Mouse (Mus musculus): Measurements from ENCODE around the gene Tubb2a. TPM values are rescaled to one million over a fixed set of nuclear protein-coding genes. Genes with fewer than 3 reads are reported as not detected.

The Tubb2a gene
- polyA plus RNA-seq (2012; rRNA removed) (328 and 445 TPM in 2 replicates), polyA plus RNA-seq (2014; fragmentation: Nextera tagmentation; extraction: Ambion mirVana) (150 and 170 TPM in 2 replicates)

DNA sequence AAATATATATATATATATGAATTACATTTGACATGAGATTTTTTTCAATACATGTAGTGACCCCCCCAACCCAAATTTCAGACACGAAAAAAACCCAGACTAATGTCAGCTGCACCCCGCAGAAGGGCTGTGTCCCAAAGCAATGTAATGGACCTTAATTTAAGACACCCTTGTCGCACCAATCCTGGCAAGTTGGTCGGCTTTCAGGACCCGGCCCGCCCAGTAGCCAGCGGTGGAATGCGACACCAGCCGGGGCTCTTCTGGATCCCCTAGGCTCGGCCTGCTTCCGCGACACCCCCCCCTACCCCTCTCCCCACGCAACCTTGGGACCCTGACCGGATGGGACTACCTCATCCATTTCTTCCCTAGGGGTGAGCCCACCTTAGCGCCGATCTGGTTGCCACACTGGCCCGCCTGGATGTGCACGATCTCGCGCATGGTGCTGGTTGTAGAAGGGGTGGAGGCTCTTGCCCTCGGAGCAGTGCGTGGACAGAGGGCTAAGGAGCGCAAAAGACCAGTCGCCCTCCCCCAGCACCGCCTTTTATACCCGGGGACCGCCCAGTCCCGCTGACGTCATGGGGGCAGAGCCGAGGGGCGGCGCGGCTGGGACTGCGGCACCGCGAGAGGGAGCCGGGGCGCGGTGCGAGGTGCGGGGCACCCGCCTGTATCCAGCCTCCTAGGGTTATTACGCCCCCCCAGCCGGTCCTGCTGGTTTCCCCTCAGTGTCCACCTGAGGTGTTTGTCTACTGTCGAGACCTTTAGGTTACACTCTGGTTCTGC lies at the start of gene Tubb2a:
Gene Tubb2a (minus strand): TSS at position 516 of the 780 bp plus-strand sequence.
- Histone ChIP-seq H3K27me3 (ENCODE audit: control insufficient read depth, insufficient read depth, low read length) (no peaks in the 10 kb centered on the region), H3K9ac (ENCODE audit: low read depth, low read length, severe bottlenecking) (peak within 1 kb of the TSS; percentile 78), H3K4me1 (ENCODE audit: control insufficient read depth, insufficient read depth, low read length) (peaks cover 16% of the 10 kb centered on the region), H3K9me3 (ENCODE audit: control insufficient read depth, low read length) (no peaks in the 10 kb centered on the region), H3K36me3 (ENCODE audit: control insufficient read depth, insufficient read depth, low read length) (peaks cover 12% of the 10 kb centered on the region; the same call in 1 of the 2 replicates), H3K27ac (replicated peaks; ENCODE audit: low read depth, low read length) (0 out of 2 replicates have a peak within 1 kb of the TSS, but pooled peaks have one; percentile 22), H3K4me2 (replicated peaks; ENCODE audit: low read depth, low read length, severe bottlenecking) (peak within 1 kb of the TSS; percentile 79), H3K4me3 (replicated peaks; ENCODE audit: low read length) (peak within 1 kb of the TSS; percentile 75)
- TF ChIP-seq POLR2A (IDR thresholded peaks at IDR 0.05; ENCODE audit: borderline replicate concordance, extremely low read depth, insufficient read depth, insufficient read length), result peak; percentile 88; the same call in 1 of the 2 replicates
- peak; percentile 86 for DNase-seq (ENCODE audit: low spot score)
- WGBS, result under 1% methylated on average over 42 of the region's 45 CpGs
- peak; percentile 93 for ATAC-seq (ENCODE audit: low FRiP score, low read depth)

DNA sequence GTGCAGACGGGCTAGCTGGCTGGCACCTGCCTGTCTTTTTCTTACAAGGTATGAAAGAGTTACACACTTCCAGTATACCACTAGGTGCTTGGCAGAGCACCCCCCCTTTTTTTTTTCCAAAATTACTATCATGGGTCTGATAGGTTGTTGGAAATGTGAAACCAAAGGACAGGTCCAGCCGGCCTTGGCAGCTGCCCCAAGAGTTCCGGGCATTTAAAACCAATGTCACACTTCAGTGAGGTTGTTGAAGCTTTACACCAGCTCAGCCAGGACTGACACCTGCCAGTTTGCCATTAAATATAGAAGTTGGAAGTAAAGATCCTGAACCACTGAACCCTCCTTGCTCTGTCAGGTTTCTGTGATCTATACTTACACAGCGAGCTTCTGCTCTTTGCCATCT lies 47.9 kb upstream of the Tubb2a start:
- no peak for DNase-seq (ENCODE audit: low spot score)
- ATAC-seq (ENCODE audit: low FRiP score, low read depth), result no peak
- peaks cover 19% of the 10 kb centered on the region for H3K4me1 ChIP-seq (ENCODE audit: control insufficient read depth, insufficient read depth, low read length)
- H3K9me3 ChIP-seq (ENCODE audit: control insufficient read depth, low read length), result no peaks in the 10 kb centered on the region
- H3K4me3 ChIP-seq (replicated peaks; ENCODE audit: low read length), result no peak overlapping the region
- no peak overlapping the region for H3K27ac ChIP-seq (replicated peaks; ENCODE audit: low read depth, low read length)
- no peaks in the 10 kb centered on the region for H3K27me3 ChIP-seq (ENCODE audit: control insufficient read depth, insufficient read depth, low read length)
- 77% methylated on average over 4 of the region's 4 CpGs for WGBS
- no peak overlapping the region for H3K4me2 ChIP-seq (replicated peaks; ENCODE audit: low read depth, low read length, severe bottlenecking)
- TF ChIP-seq POLR2A (IDR thresholded peaks at IDR 0.05; ENCODE audit: borderline replicate concordance, extremely low read depth, insufficient read depth, insufficient read length), result no peak
- H3K9ac ChIP-seq (ENCODE audit: low read depth, low read length, severe bottlenecking), result no peak overlapping the region
- peaks cover 9% of the 10 kb centered on the region; the same call in 1 of the 2 replicates for H3K36me3 ChIP-seq (ENCODE audit: control insufficient read depth, insufficient read depth, low read length)

DNA sequence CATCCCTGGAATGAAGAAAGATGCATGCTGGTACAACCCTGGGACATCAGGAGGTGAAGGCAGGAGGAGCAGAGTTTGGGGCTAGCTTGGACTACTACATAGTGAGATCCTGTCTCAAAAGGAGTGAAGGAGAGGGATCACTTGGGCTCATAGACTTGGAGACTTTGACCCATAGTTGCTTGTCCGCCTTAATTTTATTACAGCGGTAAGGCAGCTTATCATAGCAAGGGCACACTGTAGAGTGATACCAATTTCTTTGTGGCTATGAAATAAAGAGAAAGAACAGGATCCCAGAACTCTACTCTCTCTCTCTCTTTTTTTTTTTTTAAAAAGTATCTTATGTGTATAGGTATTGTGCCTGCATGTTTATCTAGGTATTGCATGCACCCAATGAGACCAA lies 42.7 kb upstream of the Tubb2a start:
- H3K27me3 ChIP-seq (ENCODE audit: control insufficient read depth, insufficient read depth, low read length), result no peaks in the 10 kb centered on the region
- ATAC-seq (ENCODE audit: low FRiP score, low read depth) (no peak), DNase-seq (ENCODE audit: low spot score) (no peak)
- H3K4me1 ChIP-seq (ENCODE audit: control insufficient read depth, insufficient read depth, low read length), result peaks cover 2% of the 10 kb centered on the region; the same call in 1 of the 2 replicates
- no peak overlapping the region for H3K4me2 ChIP-seq (replicated peaks; ENCODE audit: low read depth, low read length, severe bottlenecking)
- no peak overlapping the region for H3K27ac ChIP-seq (replicated peaks; ENCODE audit: low read depth, low read length)
- WGBS, result 95% methylated on average over 2 of the region's 2 CpGs
- no peak overlapping the region for H3K9ac ChIP-seq (ENCODE audit: low read depth, low read length, severe bottlenecking)
- H3K4me3 ChIP-seq (replicated peaks; ENCODE audit: low read length), result no peak overlapping the region
- TF ChIP-seq POLR2A (IDR thresholded peaks at IDR 0.05; ENCODE audit: borderline replicate concordance, extremely low read depth, insufficient read depth, insufficient read length), result no peak
- H3K36me3 ChIP-seq (ENCODE audit: control insufficient read depth, insufficient read depth, low read length), result peaks cover 5% of the 10 kb centered on the region; the same call in 1 of the 2 replicates
- H3K9me3 ChIP-seq (ENCODE audit: control insufficient read depth, low read length), result no peaks in the 10 kb centered on the region

DNA sequence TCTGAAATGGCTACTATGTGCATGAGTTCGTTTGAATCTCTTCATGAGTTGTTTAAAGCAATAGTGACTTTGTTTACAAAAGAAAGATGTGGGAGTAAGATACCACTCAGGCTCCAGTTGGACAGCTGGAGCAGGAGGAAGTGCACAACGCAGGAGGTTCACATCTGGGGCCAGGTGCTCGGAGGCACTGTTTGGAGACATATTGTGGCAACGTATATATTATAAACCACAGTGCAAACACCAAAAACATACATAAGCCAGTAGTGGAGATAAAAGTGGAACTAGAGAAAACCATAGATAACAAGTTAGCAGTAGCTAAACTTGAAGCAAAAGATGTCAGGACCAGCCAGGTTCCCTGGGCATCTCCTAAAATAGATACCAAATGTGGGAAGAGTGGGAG lies 41.6 kb upstream of the Tubb2a start:
- Histone ChIP-seq H3K36me3 (ENCODE audit: control insufficient read depth, insufficient read depth, low read length) (peaks cover 3% of the 10 kb centered on the region; the same call in 1 of the 2 replicates), H3K27ac (replicated peaks; ENCODE audit: low read depth, low read length) (no peak overlapping the region), H3K9ac (ENCODE audit: low read depth, low read length, severe bottlenecking) (no peak overlapping the region), H3K4me2 (replicated peaks; ENCODE audit: low read depth, low read length, severe bottlenecking) (no peak overlapping the region), H3K4me3 (replicated peaks; ENCODE audit: low read length) (no peak overlapping the region), H3K9me3 (ENCODE audit: control insufficient read depth, low read length) (no peaks in the 10 kb centered on the region), H3K27me3 (ENCODE audit: control insufficient read depth, insufficient read depth, low read length) (no peaks in the 10 kb centered on the region), H3K4me1 (ENCODE audit: control insufficient read depth, insufficient read depth, low read length) (no peaks in the 10 kb centered on the region)
- WGBS, result 69% methylated on average over 4 of the region's 4 CpGs
- no peak for DNase-seq (ENCODE audit: low spot score)
- no peak for TF ChIP-seq POLR2A (IDR thresholded peaks at IDR 0.05; ENCODE audit: borderline replicate concordance, extremely low read depth, insufficient read depth, insufficient read length)
- no peak for ATAC-seq (ENCODE audit: low FRiP score, low read depth)

DNA sequence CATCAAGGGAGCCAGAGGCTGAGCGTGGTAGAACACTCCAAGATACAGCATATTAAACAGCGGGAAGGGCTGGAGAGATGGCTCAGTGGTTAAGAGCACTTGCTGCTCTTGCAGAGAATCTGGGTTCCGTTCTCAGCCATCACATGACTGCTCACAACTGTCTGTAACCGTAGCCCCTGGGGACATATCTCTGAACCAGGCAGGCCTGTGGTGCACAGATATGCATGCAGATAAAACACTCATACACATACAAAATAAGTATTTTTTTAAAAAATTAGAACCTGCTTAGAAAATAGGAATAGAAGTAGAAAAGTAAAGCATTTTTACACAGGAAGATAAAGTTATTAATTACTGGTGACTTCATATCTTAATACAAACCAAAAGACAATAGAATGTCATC lies 41.0 kb upstream of the Tubb2a start:
- 0 out of 2 replicates have a peak, but pooled peaks cover under 1% of the 10 kb centered on the region for H3K36me3 ChIP-seq (ENCODE audit: control insufficient read depth, insufficient read depth, low read length)
- H3K9ac ChIP-seq (ENCODE audit: low read depth, low read length, severe bottlenecking), result no peak overlapping the region
- 82% methylated on average over 4 of the region's 4 CpGs for WGBS
- no peak overlapping the region for H3K4me2 ChIP-seq (replicated peaks; ENCODE audit: low read depth, low read length, severe bottlenecking)
- no peaks in the 10 kb centered on the region for H3K27me3 ChIP-seq (ENCODE audit: control insufficient read depth, insufficient read depth, low read length)
- H3K4me3 ChIP-seq (replicated peaks; ENCODE audit: low read length), result no peak overlapping the region
- ATAC-seq (ENCODE audit: low FRiP score, low read depth), result no peak
- H3K9me3 ChIP-seq (ENCODE audit: control insufficient read depth, low read length), result no peaks in the 10 kb centered on the region
- no peak overlapping the region for H3K27ac ChIP-seq (replicated peaks; ENCODE audit: low read depth, low read length)
- TF ChIP-seq POLR2A (IDR thresholded peaks at IDR 0.05; ENCODE audit: borderline replicate concordance, extremely low read depth, insufficient read depth, insufficient read length), result no peak
- no peak for DNase-seq (ENCODE audit: low spot score)
- no peaks in the 10 kb centered on the region for H3K4me1 ChIP-seq (ENCODE audit: control insufficient read depth, insufficient read depth, low read length)
